Mouse (Mus musculus) layer of hippocampus, adult 18-20 months (tissue): ENCODE data around the gene Xrcc2. TPM values are rescaled to one million over a fixed set of nuclear protein-coding genes. Genes with fewer than 3 reads are reported as not detected.

ENCODE experiments used
- DNase-seq, 2 experiments: peaks; one replicate each; pipeline ENCODE4 v3.0.0; 2022; ENCODE audit warnings: low spot score in 2 of 2
- total RNA-seq, 2 experiments: library from RNA; stranded (reverse); gene quantifications; 2 replicates each; pipeline ENCODE4 v1.2.3; 2021

Xrcc2 gene
- total RNA-seq, 2 experiments from 2014 or later: 6.0 to 6.2 TPM

- peak in 1 of 2 experiments; percentile 14 for DNase-seq
Measured at GRCm38 (mm10) chr5:25671696-25672520, 33.7 kb downstream of the Xrcc2 start.

DNA sequence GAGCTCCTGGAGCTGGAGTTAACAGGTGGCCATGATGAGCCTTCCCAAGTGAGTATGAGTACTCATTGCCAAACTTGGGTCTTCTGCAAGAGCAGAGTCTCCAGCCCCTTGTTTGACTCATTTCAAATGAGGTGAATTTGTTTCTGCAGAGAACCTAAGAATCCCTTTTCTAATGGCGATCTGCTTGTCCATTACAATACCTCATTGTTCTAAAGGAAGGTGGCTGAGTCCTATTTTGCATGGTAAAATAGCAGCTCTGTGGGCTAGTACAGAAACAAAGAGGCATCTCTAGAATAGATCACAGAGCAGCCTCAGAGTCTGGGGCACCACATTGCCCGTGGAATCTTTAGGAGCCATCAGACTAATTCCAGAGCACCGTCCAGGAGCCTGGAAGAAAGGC lies 34.6 kb downstream of the Xrcc2 start:
- no peak for DNase-seq

GRCm38 (mm10) chr5:25668306-25668705 lies 37.3 kb downstream of the Xrcc2 start:
- DNase-seq: no peak

- no peak for DNase-seq
Measured at GRCm38 (mm10) chr5:25666684-25667083, 38.9 kb downstream of the Xrcc2 start.

GRCm38 (mm10) chr5:25666108-25666507 lies 39.5 kb downstream of the Xrcc2 start:
- DNase-seq: peak; percentile 10 to 42

GRCm38 (mm10) chr5:25665516-25665915 lies 40.1 kb downstream of the Xrcc2 start:
- DNase-seq: no peak

GRCm38 (mm10) chr5:25663165-25663564 lies 42.5 kb downstream of the Xrcc2 start:
- no peak for DNase-seq

DNA sequence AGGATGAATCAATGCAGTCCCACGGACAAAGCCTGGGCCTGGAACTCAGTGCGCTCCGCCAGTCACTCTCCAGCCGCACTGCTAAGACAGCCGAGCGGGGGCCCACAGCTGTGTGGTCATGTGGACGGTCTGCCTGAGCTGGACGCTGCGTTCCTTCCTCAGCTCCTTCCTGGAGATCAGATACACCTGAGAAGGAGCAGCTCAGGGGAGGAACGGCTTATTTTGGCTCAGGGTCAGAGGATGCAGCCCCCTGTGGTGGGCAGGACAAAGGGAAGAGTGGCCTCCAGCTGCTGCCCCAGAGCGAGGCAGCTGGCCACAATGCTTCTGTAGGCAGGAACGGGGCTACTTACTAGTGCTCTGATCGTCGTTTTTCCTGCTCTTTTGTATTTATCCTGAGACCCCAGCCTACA lies 51.0 kb downstream of the Xrcc2 start:
- no peak for DNase-seq

DNA sequence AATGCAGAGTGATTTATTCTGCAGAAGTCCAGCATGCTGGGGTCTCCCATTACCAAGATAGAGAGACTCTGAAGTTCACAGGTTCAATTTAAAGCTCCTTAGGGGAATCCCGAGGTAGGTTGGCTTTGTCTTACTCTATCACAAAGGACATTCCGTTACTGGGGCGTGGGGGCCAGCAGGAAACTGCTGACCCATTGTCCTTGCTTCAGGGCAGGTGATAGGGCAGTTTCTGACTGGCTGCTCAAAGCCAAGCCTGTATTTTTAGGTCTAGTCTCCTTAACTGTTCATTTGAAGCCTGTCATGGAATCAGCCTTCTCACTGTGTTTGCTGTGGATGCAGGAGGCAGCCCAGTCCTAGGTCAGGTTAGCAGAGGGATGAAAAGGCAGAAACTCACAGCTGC lies 52.2 kb downstream of the Xrcc2 start:
- DNase-seq: no peak

GRCm38 (mm10) chr5:25652435-25652834 lies 53.2 kb downstream of the Xrcc2 start:
- DNase-seq: peak; percentile 30 to 81

DNA sequence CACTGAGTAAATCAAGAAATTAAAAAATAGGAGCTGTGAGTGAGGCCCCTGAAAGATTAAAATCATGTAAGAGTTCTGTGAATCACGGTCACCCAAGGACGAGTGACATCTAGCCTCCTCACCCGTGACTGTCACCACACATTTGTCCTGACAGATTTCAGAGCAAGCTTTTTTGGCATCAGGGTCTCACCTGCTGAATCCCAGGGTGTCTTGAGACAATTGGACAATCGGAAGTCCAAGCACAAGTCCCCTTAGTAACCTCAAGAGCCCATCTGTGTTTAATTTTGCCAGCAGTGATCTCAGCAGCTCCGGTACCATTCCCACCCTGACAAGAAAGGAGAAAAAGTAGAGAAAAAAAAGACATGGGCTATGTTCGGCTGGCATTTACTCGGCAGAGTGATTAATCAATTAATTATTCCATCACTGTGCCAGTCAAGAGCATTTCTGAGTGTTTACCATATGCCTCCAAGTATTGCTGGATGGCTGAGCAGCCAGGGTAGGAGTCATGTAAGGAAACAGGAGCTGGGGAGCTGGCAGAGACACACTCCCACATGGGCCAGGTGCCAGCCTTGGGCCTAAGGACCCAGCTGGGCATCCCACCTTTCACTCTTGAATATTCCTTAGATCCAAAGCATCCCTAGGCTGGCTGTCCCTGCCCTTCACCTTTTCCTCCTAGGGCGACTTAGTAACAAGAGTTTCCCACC lies 59.8 kb downstream of the Xrcc2 start:
- peak in 1 of 2 experiments; percentile 3 for DNase-seq

DNA sequence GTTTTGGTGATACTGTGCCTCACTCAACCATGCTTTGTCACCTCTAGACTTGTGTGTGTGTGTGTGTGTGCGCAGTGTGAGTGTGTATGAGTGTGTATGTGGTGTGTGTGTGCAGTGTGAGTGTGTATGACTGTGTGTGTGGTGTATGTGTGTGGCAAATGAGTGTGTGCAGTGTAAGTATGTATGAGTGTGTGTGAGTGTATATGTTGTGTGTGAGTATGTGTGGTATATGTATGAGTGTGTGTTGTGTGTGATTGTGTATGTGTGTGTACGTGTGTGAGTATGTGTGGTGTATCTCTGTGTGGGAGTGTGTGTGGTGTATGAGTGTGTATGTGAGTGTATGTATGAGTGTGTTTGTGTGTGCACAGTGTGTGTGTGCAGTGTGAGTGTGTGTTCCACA lies 61.1 kb downstream of the Xrcc2 start:
- no peak for DNase-seq

- no peak for DNase-seq
Measured at GRCm38 (mm10) chr5:25642741-25643140, 62.9 kb downstream of the Xrcc2 start.

Other genes with a start within 250 kb of the Xrcc2 start
- 10 to 100 TPM; 74.0 to 78.1 TPM for gene Kmt2c, start 207.0 kb downstream of the Xrcc2 start, total RNA-seq
- gene Cct8l1, start 189.8 kb downstream of the Xrcc2 start, total RNA-seq: under 1 TPM; 0.32 to 0.38 TPM
- 100 to 1,000 TPM; 134 to 146 TPM for gene Actr3b, start 54.2 kb upstream of the Xrcc2 start, total RNA-seq
- not detected for gene Gm21663, start 236.6 kb upstream of the Xrcc2 start, total RNA-seq
- gene Gm21671, start 248.6 kb upstream of the Xrcc2 start, total RNA-seq: not detected